Mouse (Mus musculus) megakaryocyte-erythroid progenitor cell, adult 5-6 weeks (primary cell): ENCODE measurements around the gene Foxd3. TPM values are rescaled to one million over a fixed set of nuclear protein-coding genes. Genes with fewer than 3 reads are reported as not detected.
"Not testable (repeated sequence)": the region's sequence is repeated elsewhere in the genome, so short reads cannot be mapped to it uniquely, and the experiment has no call there.

Source experiments
- ATAC-seq: replicated peaks from 2 replicates; pipeline ENCODE4 v1.8.0; 2016; ENCODE audit warnings: mild to moderate bottlenecking, inconsistent platforms; ENCODE audit not compliant: severe bottlenecking, poor library complexity, low FRiP score, low TSS enrichment
- total RNA-seq, 2 experiments: library from RNA; stranded (forward) in 1 of 2; stranded (reverse) in 1 of 2; fragments of 200-1000, 215-1000 nt in 1 of 2; fragments of >200 nt in 1 of 2; fragmentation: Nextera tagmentation in 1 of 2; gene quantifications; 2 replicates each; pipeline ENCODE4 v1.2.3; 2014 to 2017

Gene Foxd3
- not detected in 2 replicates for total RNA-seq (2014; fragmentation: Nextera tagmentation)
- total RNA-seq (2017) = not detected in 2 replicates

DNA sequence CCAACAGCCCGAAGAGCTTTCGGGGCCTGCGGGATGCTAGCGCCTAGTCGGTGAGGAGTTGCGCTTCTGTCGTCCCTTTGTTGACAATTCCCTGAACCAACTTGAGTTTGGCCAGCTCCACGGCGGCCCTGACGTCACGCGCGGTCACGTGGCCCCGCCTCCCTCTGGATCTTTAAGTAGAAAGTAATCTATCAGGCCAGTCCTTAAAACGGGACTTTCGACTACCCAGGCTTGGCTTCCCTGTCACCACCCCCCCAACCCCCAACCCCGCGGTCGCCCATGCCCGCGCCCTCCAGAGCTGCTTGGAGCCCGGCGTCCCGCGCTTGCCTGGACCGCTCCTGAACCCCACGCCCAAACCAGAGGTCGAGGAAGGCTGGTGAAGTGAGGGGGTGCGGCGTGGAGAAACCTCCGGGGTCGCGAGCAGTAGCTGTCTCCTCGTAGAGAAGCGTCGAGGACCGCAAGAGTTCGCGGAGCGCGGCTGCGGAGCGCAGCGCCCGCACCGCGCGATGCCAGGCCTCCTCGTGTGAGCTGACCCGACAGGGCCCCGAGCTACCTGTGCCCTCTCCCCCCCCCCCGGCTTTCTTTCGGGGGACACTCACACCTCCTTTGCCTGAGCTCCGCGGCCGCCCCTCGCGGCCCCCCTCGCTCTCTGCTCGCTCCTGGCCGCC lies at the start of gene Foxd3:
Gene Foxd3 (plus strand): TSS at position 363 of the 668 bp plus-strand sequence.
- ATAC-seq = no peak

DNA sequence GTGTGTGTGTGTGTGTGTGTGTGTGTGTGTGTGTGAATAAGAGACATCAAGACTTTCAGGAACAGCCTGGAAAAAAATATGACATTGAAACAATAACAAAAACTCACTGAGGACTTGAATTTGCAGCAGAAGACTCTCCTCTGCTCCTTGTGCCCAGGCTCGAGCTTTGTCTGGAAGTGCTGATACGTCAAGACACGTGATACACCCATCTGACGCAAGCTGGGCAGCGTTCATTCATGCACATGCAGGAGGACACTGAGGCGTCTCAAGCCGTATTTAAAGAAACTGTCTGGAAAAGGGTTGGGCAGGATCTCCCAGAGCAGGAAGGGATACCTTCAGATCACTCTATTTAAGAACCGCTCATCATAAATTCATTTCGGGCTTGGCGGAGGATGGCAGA lies 43.9 kb upstream of the Foxd3 start:
- no peak for ATAC-seq

DNA sequence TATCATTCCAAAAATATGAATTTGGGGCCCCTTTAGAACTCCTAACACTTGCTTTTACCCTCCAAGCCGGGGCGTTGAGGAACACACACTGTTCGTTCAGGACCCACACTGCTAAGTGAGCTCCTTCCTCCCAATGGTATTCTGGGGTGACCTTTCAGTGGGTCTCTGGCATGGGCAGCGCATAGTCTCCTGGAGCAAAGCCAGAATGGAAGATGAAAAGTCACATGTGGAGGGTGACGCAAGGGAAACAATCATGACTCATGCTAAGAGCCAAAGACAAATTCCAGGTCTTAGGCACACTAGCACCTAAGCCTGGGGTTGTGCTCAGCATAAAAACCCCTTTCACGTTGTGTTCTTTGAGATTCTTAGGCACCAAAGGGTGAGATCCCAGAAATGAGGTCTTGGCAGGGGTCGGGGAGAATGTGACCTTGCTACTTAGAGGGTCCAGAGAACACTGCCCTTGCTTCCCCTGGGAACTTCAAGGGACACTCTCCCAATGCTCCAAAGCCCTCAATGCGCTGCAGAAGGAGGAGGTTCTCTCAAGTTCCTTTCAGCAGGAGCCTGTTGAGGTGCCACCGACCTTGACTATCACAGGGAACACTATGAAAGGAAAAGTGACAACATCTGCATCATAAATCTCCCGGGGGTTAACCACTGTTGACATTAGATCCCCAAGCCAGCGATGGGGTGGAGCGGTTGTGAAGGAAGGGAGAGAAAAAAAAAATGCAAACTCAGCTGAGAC lies 43.3 kb upstream of the Foxd3 start:
- no peak for ATAC-seq

DNA sequence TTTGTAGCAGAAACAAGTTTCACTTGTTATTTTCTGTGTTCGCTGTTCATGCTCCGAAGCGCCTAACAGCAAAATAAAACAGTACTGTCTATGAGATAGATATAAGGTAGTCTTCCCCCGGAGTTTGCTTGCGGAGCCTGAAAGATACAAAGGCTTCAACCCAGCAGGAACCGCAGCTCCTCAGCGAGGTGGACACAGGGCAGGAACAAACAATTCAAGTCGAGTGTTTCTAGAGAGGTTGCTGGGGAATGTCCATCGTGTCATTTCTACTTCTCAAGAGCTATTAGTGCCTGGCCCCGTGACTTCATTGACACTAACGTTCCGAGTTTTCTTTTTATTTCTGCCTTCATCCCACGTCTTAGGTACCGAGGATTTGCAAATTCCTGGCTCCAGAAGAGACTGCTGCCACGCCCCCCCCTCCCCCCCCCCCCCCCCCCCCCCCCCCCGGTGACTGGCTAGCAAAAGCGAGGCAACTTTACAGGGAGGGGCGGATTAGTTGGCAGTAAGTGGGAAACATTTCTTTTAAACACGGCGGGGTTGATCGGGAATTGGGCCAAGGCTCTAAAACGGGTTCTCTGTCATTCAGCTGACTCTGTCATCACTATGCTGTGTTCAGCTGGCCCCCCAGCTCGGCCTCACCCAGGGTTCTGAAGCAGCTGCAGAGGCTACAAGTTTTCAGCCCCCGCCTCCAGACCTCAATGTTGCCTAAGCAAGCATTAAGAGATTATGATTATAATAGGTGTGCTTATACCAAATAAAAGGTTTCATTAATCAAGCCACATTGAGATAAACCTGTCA lies 29.9 kb upstream of the Foxd3 start:
- no peak for ATAC-seq

DNA sequence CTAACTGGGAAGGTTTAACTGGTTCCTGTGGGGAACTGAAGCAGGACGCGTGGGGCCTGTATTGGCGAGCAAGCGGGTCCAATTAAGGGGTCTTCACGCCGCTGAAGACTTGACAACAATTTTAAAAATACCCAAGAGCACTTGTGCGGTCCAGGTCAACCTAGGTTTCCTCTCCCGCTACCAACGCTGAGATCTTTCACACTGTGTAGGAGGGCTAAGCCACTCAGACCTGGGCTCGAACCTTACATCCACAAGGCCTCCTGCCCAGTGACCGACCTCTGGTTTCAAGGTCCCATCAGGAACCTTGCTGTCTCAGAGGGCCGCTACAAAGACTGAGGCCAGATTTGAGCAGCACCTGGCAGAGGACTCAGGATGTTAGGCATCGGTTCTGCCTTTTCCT lies 29.0 kb upstream of the Foxd3 start:
- ATAC-seq = no peak

DNA sequence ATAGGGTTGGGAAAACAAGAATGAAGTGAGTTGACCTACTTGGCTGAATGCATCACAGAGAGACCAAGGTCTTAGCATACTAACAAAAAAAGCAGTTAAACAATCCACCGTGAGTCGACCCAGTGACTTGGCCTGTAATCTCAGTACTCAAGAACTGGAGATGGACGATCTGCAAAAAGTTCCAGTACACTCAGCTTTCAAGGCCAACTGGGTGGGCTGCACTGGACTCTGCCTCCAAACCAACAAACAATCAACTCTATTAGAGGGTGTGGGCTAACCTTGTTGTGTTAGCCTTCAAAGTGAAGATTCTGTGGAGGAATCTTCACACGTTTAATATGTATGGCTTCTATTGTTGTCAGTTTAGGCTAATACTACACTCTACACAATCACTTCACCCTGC lies 20.1 kb upstream of the Foxd3 start:
- no peak for ATAC-seq

DNA sequence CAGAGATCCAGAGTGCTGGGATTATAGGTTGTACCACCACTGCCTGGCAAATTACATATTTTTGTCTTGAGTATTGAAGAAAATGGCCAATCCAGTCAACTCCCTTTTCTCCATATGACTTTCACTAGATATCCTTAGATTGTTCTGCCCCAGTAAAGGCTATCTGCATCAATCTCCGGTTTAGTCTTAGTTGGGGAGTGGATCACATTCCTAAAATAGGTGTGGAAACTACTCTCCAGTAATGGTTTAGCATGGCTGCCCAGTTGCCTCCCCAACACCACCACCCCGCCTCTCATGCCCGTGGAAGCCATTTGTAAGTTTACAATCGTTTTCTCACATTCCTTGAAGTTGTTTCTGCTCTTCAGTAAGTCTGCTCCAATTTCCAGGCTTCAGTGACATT lies 19.4 kb upstream of the Foxd3 start:
- no peak for ATAC-seq

DNA sequence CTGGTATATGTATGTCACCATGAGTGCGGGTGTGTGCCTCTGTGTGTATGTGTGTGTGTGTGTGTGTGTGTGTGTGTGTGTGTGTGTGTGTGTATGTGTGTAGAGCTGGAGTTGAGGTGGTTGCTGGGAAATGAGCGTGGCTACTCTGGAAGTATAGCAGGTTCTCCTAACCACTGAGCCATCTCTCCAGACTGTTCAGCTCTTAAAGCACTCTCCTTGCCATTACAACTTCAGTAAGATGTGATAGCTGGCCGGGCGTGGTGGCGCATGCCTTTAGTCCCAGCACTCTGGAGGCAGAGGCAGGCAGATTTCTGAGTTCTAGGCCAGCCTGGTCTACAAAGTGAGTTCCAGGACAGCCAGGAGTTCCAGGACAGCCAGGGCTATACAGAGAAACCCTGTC lies 15.5 kb upstream of the Foxd3 start:
- ATAC-seq = not testable (repeated sequence)

DNA sequence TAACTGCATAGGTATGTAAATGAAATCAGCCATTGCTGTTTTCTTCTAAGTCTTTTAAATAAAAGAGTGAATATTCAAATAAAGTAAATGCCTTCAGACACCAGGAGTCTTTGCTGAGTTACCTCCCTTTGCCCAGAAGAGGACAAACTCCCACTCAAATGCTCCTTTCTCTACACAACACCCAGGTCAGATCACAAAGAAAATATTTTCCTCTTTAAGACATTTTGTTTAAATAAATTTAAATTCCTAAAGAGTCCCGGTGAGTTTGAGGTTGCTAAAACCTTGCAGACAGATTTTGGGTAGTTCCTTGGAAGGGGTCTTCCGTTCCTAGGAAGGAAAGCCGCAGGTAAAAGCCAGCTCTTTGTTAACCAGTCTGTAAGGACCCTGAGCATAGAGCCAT lies 14.2 kb upstream of the Foxd3 start:
- no peak for ATAC-seq

DNA sequence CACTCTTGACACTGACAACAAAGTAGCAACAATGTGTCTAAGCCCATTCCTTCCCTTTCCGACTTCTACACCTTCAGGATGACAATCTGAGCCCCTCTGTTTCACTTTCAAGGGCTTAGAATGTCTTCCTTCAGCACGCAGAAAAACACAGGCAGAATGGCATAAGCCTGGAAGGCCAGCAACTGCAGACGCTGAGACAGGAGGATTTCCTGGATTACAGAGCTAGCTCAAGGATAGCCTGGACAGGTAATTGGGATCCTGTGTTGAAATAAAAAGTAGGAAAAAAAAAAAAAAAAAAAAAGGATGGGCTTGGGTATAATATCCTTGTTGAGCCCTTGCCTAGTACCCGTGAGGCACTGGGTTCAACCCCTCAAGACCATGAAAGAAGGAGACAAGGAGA lies 10.5 kb upstream of the Foxd3 start:
- ATAC-seq = no peak

DNA sequence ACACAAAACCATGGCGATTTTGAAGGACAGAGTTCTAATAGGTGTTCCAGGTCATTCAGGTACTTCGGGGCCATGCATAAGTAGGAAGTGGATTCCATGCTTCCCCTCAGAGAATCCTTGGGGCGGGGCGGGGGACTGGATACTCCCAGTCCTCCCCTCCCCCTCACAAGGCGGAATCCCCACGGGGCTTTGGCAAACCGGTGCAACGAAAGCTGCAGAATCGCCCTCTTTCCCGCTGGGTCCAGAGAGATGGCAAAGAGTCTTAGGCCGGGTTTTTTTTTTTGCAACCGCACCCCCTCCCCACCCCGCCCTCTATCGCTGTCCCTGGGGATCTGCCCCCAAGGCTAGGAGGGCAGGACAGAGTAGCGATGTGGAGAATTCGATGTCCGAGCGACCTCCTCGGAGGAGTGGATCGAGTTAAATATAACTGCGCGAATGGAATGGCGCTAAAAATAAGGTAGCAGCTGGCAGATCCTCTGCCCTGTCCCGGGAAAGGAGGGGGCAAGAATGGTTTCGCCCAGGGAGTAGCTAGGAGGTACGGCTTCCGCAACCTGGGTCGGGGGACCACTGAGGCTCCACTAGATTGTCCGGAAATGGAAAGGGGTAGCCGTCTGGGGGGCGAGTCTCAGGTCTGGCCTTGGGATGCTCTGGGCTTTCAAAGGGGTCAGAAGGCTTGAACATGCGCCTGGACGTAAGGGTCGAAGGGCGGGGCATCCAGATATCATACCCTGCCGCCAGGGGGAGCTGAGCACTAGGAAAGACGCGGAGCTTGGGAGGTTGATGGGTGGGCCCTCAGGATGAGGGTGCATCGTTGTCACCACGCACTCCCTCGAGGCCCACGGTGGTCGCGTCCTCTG lies 5.8 kb upstream of the Foxd3 start:
- ATAC-seq = 0 out of 2 replicates have a peak, but pooled peaks have one; percentile 42

DNA sequence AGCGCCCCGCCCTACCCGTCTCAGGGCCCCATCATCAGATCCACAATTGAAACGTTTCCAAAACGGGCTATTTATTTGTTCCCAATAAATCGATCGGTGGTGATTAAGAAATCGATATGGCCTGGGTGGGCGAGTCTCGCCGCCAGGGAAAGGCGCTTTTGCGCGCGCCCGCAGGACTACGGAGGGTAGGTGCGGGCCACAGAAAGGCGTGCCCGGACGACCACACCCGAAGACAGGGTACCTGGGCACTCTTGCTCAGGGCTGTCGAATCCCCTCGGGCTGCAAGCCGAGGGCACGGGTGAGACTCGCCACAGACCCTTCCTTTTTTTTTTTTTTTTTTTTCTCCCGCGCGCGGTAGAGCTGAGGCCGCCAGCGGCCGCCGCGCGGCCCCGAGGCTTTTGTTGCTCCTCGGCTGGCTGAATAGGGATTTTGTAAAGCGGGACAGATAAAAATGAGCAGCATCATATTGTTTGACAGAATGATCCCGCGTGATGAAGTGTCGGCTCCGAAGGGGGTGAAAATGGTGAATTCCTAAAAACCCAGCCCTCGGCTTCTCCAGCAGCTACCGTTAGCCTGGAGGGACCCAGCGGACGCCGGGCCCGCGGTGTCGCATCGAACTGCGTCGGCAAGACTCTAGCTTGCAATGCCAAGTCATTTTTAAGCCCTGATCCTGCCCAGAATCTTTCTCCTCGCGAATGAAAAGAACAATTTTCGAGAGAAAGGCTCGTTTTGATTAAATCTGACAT lies 5.0 kb upstream of the Foxd3 start:
- ATAC-seq = no peak

DNA sequence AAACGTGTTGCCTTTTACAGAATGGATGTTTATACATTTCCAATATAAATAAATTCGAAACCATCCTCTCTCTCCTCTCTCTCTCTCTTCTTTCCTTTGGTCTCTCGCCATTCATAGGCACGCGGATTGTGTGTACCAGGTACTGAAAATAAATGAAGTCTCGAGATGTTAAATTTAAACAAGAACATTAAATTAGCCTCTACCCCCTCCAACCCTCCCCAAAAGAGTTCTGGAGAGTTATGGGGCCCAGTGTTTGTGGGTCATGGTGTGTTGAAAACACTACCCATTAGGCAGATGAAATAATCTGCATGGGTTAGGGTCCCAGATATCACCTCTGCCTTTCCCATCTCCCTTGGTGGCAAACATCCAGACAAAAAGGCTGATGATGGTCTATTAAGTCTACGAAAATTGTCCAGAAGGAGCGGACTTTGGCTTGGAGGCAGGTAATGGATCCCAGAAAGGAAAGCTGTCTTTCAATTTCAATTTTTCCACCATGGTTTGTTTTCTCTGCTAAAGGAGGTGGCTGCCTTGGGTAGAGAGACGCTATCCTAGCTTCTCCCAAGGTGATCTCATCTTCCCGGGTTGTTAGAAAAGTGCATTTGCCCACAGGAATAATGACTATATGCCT lies 4.2 kb upstream of the Foxd3 start:
- ATAC-seq = no peak

DNA sequence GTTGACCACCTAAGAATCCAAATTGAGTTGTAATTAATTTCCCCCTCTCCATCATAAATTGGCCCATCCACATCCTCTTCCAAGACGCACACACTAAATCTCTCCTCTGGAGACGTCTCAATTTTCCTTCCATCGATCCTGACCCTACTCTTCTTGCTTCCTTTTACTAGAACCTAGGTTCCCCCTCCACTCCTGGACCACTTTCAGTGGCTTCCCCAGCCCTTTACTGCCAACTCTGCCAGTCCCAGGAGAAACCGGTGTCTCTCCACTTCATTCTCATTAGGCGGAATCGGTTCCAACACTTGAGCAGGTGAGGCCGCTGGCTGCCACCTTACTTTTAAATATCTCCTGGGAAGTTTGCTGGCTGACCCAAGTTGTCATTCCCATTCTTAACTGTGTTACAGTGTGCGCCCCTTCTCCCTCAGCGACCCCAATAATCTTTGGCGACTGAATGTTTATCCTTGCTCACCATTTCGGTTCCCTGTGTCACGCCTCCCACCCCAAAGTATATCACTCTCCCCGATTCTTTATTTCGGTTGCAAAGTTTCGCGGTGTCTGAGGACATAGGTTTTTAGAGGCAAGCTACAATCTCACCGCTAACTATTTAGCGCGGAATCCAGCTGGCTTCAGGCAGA lies 3.4 kb upstream of the Foxd3 start:
- ATAC-seq = no peak

DNA sequence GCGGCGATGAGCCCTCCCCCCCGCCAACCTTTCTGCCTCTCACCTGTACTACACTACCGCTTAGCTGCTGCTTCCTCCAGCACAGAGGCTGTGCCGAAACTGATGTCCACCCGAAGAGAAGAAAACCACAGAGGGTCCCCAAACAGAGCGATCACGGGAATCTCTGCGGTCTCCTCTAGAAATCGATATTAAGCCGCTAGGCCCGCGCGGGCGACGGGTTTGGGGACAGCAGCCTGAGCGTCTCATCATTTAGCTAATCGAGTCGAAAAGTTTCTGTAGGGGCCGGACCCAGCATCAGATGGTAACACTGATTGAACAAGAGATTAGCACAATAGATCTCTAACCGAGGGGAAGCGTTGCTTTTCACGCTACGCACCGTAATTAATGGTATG lies 2.9 kb upstream of the Foxd3 start:
- ATAC-seq = no peak

DNA sequence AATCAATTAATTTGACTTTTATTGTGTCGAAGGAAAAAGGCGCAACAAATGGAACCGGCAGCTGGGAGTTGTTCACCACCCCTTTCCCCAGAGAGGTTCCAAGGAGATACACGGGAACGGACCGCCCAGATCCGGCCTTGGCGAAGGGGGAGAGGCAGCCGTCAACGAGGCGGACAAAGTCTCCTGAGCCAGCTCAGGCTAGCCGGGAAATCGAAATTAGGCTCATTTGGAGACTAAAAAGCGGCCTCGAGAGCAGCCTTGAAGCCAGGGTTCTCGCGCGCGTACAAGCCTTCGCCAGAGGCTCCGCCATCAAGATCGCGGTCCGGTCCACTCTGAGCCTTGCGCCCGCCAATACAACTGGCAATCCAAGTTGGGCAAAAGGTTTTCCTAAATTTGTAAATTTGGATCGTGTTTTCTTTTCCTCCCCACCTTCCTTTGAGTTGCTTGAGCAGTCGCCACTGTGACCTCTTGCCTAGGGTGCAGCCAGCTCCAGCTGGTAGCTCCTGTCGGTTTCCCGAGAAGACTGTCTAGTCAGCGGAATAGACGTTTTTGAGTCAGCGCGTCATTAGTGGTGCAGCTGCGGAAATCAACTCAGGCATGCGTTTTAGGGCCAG lies 2.4 kb upstream of the Foxd3 start:
- no peak for ATAC-seq

DNA sequence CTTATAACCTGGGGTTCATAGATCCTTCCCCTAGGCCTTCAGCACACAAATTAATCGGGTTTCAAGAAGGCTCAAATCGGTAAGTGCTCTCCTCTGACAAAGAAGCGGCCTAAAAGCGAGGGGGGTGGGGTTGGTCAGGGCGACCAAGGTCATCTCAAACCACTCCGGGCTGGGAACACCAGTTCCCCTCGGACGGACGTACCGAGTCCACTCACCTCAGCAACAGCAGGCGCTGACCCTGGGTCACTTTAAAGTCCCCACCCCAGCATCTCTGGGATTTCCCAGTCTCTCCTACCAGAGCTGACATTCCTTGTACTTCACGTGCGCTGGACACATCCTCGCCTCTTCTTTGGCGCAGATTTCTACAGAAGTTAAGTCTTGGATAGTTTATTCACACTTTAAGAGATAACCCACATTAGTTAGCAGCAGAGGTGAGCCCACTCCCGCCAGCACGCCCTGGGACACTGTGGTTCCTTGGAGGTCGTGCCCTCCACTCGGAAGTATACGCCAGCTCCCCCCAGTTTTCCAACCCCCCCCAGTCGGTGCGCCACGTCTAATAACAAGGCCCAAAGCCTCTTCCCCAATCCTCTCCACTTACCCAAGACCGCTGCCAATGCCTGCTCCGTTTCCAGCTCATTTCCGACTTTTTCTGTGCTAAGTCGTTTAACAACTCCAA lies 1.3 kb upstream of the Foxd3 start:
- ATAC-seq = no peak
